Mouse (Mus musculus) left cerebral cortex, adult 8-10 months (tissue): Measurements from ENCODE around the gene Lemd1. TPM values are rescaled to one million over a fixed set of nuclear protein-coding genes. Genes with fewer than 3 reads are reported as not detected.
"Not testable (repeated sequence)": the region's sequence is repeated elsewhere in the genome, so short reads cannot be mapped to it uniquely, and the experiment has no call there.

Experiments used
- DNase-seq, 2 experiments: peaks; one replicate each; pipeline ENCODE4 v3.0.0; 2022; ENCODE audit warnings: low spot score in 2 of 2
- total RNA-seq, 4 experiments: library from RNA; stranded (reverse); gene quantifications; 2 replicates each; pipeline ENCODE4 v1.2.4; 2022

The Lemd1 gene
- 1 to 10 TPM; 7.0 to 9.5 (median 8.1) TPM for total RNA-seq

- no peak for DNase-seq
These were observed at the start of gene Lemd1, which contains the start of gene AC124108.1 for GRCm38 (mm10) chr1:132191093-132191785. Gene Lemd1 (plus strand): TSS chr1:132191431. Gene AC124108.1 (plus strand): TSS chr1:132191457.

GRCm38 (mm10) chr1:132141753-132142152 is 49.5 kb upstream of the Lemd1 start:
- no peak for DNase-seq

- DNase-seq: no peak
These were observed 48.2 kb upstream of the Lemd1 start for GRCm38 (mm10) chr1:132143079-132143478.

- DNase-seq: peak in 1 of 2 experiments; percentile 73
These were observed 47.5 kb upstream of the Lemd1 start for GRCm38 (mm10) chr1:132143730-132144129.

- peak in 1 of 2 experiments; percentile 82 for DNase-seq
These were observed 47.0 kb upstream of the Lemd1 start for GRCm38 (mm10) chr1:132144223-132144622.

- no peak for DNase-seq
These were observed 46.4 kb upstream of the Lemd1 start for GRCm38 (mm10) chr1:132144837-132145236.

GRCm38 (mm10) chr1:132145973-132146685 is 45.1 kb upstream of the Lemd1 start:
- DNase-seq: no peak

- DNase-seq: no peak
These were observed 41.8 kb upstream of the Lemd1 start for GRCm38 (mm10) chr1:132149410-132149809.

- no peak for DNase-seq
These were observed 41.1 kb upstream of the Lemd1 start for GRCm38 (mm10) chr1:132150171-132150570.

GRCm38 (mm10) chr1:132150817-132151601 is 40.2 kb upstream of the Lemd1 start:
- DNase-seq: no peak

GRCm38 (mm10) chr1:132151908-132152307 is 39.3 kb upstream of the Lemd1 start:
- DNase-seq: no peak

GRCm38 (mm10) chr1:132153086-132153690 is 38.0 kb upstream of the Lemd1 start:
- DNase-seq: no peak

GRCm38 (mm10) chr1:132153691-132154090 is 37.5 kb upstream of the Lemd1 start:
- no peak for DNase-seq

GRCm38 (mm10) chr1:132155737-132156136 is 35.5 kb upstream of the Lemd1 start:
- DNase-seq: peak in 1 of 2 experiments; percentile 52

- peak; percentile 73 to 87 for DNase-seq
These were observed 34.0 kb upstream of the Lemd1 start for GRCm38 (mm10) chr1:132157016-132157781.

GRCm38 (mm10) chr1:132157808-132158207 is 33.4 kb upstream of the Lemd1 start:
- no peak for DNase-seq

GRCm38 (mm10) chr1:132158741-132159140 is 32.5 kb upstream of the Lemd1 start:
- DNase-seq: no peak

- no peak for DNase-seq
These were observed 31.6 kb upstream of the Lemd1 start for GRCm38 (mm10) chr1:132159681-132160080.

GRCm38 (mm10) chr1:132161211-132161880 is 29.9 kb upstream of the Lemd1 start:
- DNase-seq: no peak

- not testable (repeated sequence) for DNase-seq
These were observed 28.6 kb upstream of the Lemd1 start for GRCm38 (mm10) chr1:132162618-132163017.
